Mouse (Mus musculus): ENCODE data around the gene Olfr530.

Olfr530 gene
- long read RNA-seq, experiment 1 = 0 reads
- long read RNA-seq, experiment 2 = 0 reads

DNA sequence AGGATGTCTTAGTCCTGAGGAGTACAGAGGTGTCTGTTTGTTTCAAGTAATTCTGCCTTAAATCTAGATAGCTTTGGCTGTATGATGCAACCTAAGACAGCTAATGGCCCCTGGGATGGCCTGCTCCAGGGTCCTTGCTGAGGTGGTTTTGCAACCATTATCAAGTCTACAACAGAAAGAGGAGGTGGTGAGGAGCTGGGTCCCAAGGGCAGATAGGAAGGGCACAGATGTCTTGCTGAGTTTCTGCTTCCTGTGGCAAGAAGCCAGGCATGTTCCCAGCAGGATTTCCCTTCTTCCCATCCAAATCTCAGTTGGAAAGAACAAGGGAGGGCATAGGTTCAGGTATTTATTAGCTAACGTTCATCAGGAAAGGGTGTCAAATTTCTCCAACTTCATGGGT is at the start of gene Olfr530:
TSS of gene Olfr530 (minus strand) at position 101 of the 400 bp plus-strand sequence.
- intact Hi-C loops (cut with DNase I) = no loop called here

DNA sequence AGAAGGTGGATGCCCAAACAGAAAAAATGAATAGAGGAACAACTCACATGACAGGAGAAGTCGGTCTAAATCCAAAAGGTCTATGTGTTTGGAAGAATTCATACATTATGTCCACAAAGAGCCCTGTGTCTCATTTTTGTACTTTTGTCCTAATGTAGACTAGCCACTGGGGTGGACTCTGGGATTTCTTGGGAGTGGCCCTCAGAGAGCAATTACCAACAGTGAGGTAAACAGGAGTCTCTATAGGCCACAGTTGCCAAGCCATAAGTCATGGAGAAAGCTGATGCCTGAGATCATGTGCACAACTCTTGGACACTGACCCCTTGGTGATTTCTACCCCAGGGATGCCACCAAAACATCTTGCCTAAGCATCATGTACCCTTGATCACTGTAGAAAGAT is 45.4 kb upstream of the Olfr530 start, which contains the start of gene Olfr532:
TSS of gene Olfr532 (minus strand) at position 101 of the 400 bp plus-strand sequence.
- intact Hi-C loops (cut with DNase I) = no loop called here

DNA sequence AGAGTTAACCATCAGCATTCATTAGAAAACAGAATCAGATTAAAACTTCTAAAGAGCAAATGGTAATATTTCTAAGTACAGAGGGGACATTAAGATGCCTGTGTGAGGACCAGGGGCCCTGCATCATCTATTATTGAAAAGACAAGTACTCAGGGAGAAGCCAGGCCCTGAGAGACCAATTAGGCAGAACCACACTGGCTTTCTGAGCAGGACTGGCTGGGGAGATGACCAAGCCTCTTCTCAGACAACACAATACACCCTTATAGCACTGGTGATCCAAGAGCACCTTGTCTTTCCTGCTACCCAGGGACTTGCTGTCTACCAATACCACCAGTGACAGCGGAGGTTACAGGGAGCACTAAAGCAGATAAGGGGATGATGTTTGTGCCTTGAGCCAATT is 26.7 kb upstream of the Olfr530 start, which contains the start of gene Olfr531:
TSS of gene Olfr531 (minus strand) at position 101 of the 400 bp plus-strand sequence.
- intact Hi-C loops (cut with DNase I) = no loop called here

DNA sequence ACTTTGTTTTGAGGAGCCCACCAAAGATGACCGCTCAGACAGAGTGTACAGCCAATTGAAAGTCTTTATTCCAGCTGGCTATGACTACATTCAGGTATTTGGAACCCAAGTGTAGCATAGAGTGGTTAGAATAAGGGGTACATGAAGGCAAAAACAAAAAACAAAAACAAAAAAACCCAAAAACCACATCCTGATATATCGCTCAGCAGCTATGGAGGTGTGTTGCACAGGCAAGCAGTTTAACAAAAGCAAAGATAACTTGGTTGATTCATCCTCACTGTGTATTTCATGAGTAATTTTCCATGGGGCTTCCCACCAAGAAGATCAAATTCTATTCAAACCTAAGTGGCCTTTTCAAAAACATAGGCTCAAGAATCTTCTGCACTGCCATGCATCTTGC is 780 bp upstream of the Olfr530 start:
- intact Hi-C loops (cut with DNase I) = no loop called here

DNA sequence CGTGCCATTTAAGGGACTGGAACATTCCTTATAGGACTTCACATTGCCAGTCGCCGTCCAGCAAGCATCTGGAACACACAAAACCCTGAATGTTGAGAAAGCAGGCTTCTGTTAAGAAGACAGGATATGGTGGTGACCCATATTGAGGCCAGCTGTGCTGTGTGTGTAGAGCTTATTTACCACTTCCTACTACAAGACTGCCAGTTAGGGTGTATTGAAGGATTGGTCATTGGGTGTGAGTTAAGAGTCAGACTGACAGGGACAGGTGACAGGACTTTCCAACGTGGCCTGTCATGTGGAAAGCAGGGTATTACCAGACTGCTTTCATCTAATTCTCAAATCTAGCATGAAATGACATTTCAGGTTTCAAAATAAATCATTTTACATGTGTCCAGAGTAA is 1.8 kb downstream of the Olfr530 start:
- intact Hi-C loops (cut with DNase I) = no loop called here

DNA sequence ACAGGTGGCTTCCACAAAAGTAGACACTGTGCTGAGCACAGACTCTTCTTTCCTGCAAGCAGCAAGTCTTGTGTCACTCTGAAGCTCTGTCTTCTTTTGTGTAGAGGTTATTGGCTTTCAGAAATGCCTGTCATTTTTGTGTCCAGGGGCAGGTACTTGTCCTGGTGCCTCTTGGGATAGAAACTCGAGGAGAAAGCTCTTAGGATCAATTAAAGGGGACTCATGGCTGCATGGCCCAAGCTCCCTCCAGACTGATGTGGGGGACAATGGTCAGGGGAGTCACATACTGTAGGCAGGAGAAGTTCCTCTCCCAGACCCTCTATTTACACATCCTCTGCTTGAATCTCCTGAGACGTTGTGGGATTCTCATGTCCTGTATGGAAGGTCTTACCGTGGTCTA is 14.6 kb downstream of the Olfr530 start, which contains the start of gene Olfr60:
TSS of gene Olfr60 (minus strand) at position 101 of the 400 bp plus-strand sequence.
- intact Hi-C loops (cut with DNase I) = no loop called here

DNA sequence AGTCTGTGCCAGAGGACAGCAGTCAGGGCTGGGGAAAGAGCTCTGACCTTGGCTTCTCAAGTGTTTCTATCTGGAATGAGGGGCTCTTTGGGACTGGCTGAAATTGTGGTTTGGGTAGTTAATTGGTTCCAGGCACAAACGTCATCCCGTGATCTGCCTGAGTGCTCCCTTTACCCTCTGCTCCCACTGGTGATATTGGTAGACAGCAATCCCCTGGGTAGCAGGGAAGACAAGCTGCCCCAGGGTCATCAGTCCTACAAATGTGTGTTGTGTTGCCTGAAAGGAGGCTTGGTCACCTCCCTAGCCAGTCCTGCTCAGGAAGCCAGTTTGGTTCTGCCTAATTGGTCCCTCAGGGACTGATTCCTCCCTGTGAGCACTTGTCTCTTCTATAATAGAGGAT is 42.4 kb downstream of the Olfr530 start, which contains the start of gene Olfr527:
TSS of gene Olfr527 (plus strand) at position 301 of the 400 bp plus-strand sequence.
- intact Hi-C loops (cut with DNase I) = no loop called here

DNA sequence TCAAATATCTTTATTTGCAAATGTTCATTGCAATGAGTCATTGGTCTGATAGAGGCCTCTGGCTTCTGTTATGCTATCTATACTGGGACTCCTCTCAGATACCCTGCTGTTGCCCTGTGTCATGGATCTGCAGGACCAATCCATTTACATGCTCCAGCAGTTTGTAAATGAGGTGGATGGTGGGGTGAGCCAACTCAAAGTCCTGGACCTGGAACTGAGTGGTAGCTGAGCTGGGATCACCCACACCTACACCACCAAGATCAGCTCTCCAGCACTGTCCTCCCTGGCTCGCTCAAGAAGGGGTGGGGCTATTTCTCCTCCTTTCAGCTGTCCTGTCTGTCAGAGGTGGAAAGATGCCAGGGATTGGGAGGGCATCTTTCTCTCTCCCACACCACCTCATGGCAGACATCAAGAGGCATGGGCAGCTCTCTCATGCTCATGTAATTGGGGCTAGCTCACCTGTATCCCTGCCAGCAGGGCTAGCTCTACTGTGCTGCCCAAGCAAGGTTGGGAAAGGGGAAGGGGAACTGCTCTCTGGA is 46.3 kb downstream of the Olfr530 start:
- intact Hi-C loops (cut with DNase I) = no loop called here

All from adrenal gland (tissue).